9 mouse cellular contexts compared by ENCODE assay signal in the genomic region with DNA sequence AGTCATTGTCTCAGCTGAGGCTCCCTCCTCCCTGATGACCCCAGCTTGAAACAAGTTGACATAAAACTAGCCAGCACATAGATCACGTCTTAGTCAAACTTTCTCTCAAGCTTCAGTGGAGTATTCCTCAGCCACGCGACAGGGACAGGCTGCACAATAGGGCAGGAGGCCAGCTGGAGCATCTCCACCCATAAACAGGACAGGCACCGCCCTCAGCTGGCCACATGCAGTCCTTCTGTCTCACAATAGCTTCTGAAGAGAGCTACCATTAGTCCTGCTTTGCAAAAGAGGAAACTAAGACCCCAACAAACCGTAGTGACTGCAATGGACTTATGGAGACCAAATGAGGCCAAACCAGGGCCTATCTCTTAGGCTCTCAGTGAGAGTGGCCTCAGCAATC. TPM values are rescaled to one million over a fixed set of nuclear protein-coding genes. Genes with fewer than 3 reads are reported as not detected.
A peak's percentile ranks its signal among the peaks of the same experiment; 100 is the strongest.
DNase-seq lines count a peak whose midpoint lies in the region; ATAC-seq lines count a peak whose summit lies in the region.
"Had no signal": no experiment of that assay in that cellular context is flagged by ENCODE, and none has a peak within 500 bp of the region (broad histone marks: within the 10 kb centered on the region; RNA-seq: fewer than 3 reads in every experiment).

No protein-coding gene starts in this region.

- DNase-seq in cerebellum, adult 11 months: peak; percentile 26
- no peak for DNase-seq in cerebellum, adult 8-10 months
- peak; percentile 10 for DNase-seq in thymus, postnatal 0 days (ENCODE audit: low spot score)
- DNase-seq in thymus, adult 18-20 months: no peak
- DNase-seq in kidney, adult 8-10 months: peak; percentile 49 to 57
- DNase-seq in hindbrain, embryonic 14.5 days (ENCODE audit: low spot score): no peak
- no peak for DNase-seq in right cerebral cortex, postnatal 10 days (ENCODE audit: low spot score in 2 of 2)

- H3K4me3 ChIP-seq in hindbrain, embryonic 14.5 days (replicated peaks; ENCODE audit: low read length): no peak overlapping the region

- no peak overlapping the region for H3K27ac ChIP-seq in hindbrain, embryonic 14.5 days

- H3K9ac ChIP-seq in hindbrain, embryonic 14.5 days: no peak overlapping the region

- H3K36me3 ChIP-seq in hindbrain, embryonic 14.5 days (replicated peaks; ENCODE audit: control insufficient read depth, insufficient read depth): 0 out of 2 replicates have a peak, but pooled peaks cover 5% of the 10 kb centered on the region

- no peak overlapping the region for H3K4me2 ChIP-seq in hindbrain, embryonic 14.5 days (replicated peaks)

- H3K4me1 ChIP-seq in hindbrain, embryonic 14.5 days (replicated peaks; ENCODE audit: control insufficient read depth, insufficient read depth, low read length): no peaks in the 10 kb centered on the region

- H3K27me3 ChIP-seq in hindbrain, embryonic 14.5 days (ENCODE audit: control insufficient read depth, insufficient read depth, low read length): no peaks in the 10 kb centered on the region

- ATAC-seq in megakaryocyte progenitor cell, adult 5-6 weeks (replicated peaks; ENCODE audit: poor library complexity): peak; percentile 40; the same call in 1 of the 2 replicates
- no peak for ATAC-seq in hindbrain, embryonic 14.5 days (ENCODE audit: low FRiP score)

- WGBS in hindbrain, embryonic 14.5 days: 64% methylated on average over 5 of the region's 5 CpGs

- H3K9me3 ChIP-seq in hindbrain, embryonic 14.5 days (ENCODE audit: control insufficient read depth, low read length): no peaks in the 10 kb centered on the region

RNA-seq across cellular contexts. Expression of gene Treh, which starts 27.6 kb away (rescaled TPM):
- 0.07 TPM in 1 of 2 replicates, not detected in the other for polyA plus RNA-seq in thymus, postnatal 0 days (2015; fragmentation: Nextera tagmentation; extraction: Ambion mirVana)
- total RNA-seq in megakaryocyte progenitor cell, adult 5-6 weeks (2015): not detected in 2 replicates
- not detected in 2 replicates for total RNA-seq in megakaryocyte progenitor cell, adult 5-6 weeks (2017)
- polyA plus RNA-seq in hindbrain, embryonic 14.5 days (2014; fragmentation: Nextera tagmentation; extraction: Ambion mirVana): not detected in 2 replicates
- total RNA-seq: layer of hippocampus, adult 18-20 months had no signal

RNA-seq across cellular contexts. Expression of gene Ddx6, which starts 40.8 kb away (rescaled TPM):
- 22.2 and 29.5 TPM in 2 replicates for polyA plus RNA-seq in thymus, postnatal 0 days (2015; fragmentation: Nextera tagmentation; extraction: Ambion mirVana)
- total RNA-seq in megakaryocyte progenitor cell, adult 5-6 weeks (2015): 65.0 and 65.9 TPM in 2 replicates
- total RNA-seq in megakaryocyte progenitor cell, adult 5-6 weeks (2017): 66.6 and 74.4 TPM in 2 replicates
- polyA plus RNA-seq in hindbrain, embryonic 14.5 days (2014; fragmentation: Nextera tagmentation; extraction: Ambion mirVana): 17.7 and 21.2 TPM in 2 replicates

Comparison
In these comparisons a context has a peak if more than half of its experiments do, and no peak if none do; other contexts are left out.
1. DNase-seq: peak in cerebellum, adult 11 months (single experiment), thymus, postnatal 0 days (single experiment) and kidney, adult 8-10 months (2 of 2); none in cerebellum, adult 8-10 months (single experiment), thymus, adult 18-20 months (0 of 2), hindbrain, embryonic 14.5 days (single experiment) and right cerebral cortex, postnatal 10 days (0 of 2).